Mouse (Mus musculus): ENCODE data around the gene Rb1.

DNA sequence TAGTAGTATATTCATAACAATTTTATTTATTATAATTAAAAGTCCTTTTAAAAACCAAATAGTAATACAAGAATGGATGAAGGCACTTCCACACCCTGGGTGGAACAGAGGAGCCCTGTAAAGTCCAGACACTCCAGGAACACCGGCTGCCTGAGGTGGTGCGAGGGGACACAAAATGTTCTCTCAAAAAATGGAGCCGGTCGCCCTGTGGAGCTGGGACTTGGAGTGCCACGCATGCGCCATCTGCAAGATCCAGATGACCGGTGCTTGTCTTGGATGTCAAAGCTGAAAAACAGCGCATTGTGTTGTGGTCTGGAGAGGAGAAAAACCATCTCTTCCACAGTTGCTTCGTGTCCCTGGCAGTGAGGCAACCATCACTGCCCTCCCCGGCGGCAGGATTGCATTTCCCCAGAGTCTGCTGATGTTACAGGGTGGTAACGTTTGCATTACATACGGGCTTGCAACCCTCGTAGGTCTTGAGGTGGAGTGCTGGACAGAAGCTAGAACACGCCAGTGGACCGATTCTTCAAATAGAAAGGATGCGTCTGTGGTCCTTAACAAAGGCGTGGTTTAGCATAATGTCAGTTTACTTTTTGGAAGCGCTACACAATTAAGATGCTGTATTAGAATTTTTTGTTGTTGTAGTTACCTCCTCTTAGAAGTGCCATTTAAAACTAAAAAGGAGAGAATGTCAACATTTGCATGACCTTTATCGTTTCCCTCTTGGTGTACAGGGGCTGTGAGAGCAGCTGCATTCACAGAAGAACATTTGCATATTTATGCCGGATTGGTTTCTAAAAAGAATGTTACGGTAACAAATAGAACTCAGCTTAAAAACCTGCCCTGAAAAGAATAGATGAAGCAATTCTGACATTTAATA is 9.5 kb upstream of the Rb1 start:
- TF ChIP-seq POLR2A (IDR thresholded peaks at IDR 0.05; ENCODE audit: borderline replicate concordance, extremely low read depth, low read depth, low read length) (no peak), CTCF (IDR thresholded peaks at IDR 0.05; ENCODE audit: insufficient read depth, low read length) (no peak)
